Mouse (Mus musculus): Measurements from ENCODE around the gene Rrbp1. TPM values are rescaled to one million over a fixed set of nuclear protein-coding genes. Genes with fewer than 3 reads are reported as not detected.

Rrbp1 gene
- polyA plus RNA-seq, 1 experiment from 2014 or later: 31.4 TPM

GRCm38 (mm10) chr2:143903376-143904045 lies 107.6 kb downstream of the Rrbp1 start:
- ATAC-seq (ENCODE audit: low FRiP score) (no peak), DNase-seq (ENCODE audit: low spot score, missing footprints) (no peak)
- H3K4me1 ChIP-seq (ENCODE audit: control insufficient read depth, insufficient read depth, low read length): no peaks in the 10 kb centered on the region
- H3K9me3 ChIP-seq (ENCODE audit: control insufficient read depth, low read length): no peaks in the 10 kb centered on the region
- no peak overlapping the region for H3K4me2 ChIP-seq
- no peaks in the 10 kb centered on the region for H3K36me3 ChIP-seq (ENCODE audit: control insufficient read depth, insufficient read depth, low read length)
- no peak overlapping the region for H3K27ac ChIP-seq (ENCODE audit: low read depth, low read length)
- no peak overlapping the region for H3K9ac ChIP-seq (ENCODE audit: low read length)
- WGBS: 81% methylated on average over 9 of the region's 9 CpGs
- no peak overlapping the region for H3K4me3 ChIP-seq (ENCODE audit: low read depth, low read length)
- H3K27me3 ChIP-seq (ENCODE audit: control insufficient read depth, insufficient read depth, low read length): no peaks in the 10 kb centered on the region

- Histone ChIP-seq H3K4me3 (ENCODE audit: low read depth, low read length) (no peak overlapping the region), H3K9me3 (ENCODE audit: control insufficient read depth, low read length) (no peaks in the 10 kb centered on the region), H3K9ac (ENCODE audit: low read length) (no peak overlapping the region), H3K36me3 (ENCODE audit: control insufficient read depth, insufficient read depth, low read length) (no peaks in the 10 kb centered on the region), H3K4me1 (ENCODE audit: control insufficient read depth, insufficient read depth, low read length) (no peaks in the 10 kb centered on the region), H3K27me3 (ENCODE audit: control insufficient read depth, insufficient read depth, low read length) (no peaks in the 10 kb centered on the region), H3K4me2 (no peak overlapping the region), H3K27ac (ENCODE audit: low read depth, low read length) (no peak overlapping the region)
- ATAC-seq (ENCODE audit: low FRiP score): no peak
- WGBS: 84% methylated on average over 5 of the region's 5 CpGs
- DNase-seq (ENCODE audit: low spot score, missing footprints): no peak
These were observed 110.2 kb downstream of the Rrbp1 start for GRCm38 (mm10) chr2:143900821-143901351.

GRCm38 (mm10) chr2:143899470-143900220 lies 111.4 kb downstream of the Rrbp1 start:
- Histone ChIP-seq H3K9ac (ENCODE audit: low read length) (no peak overlapping the region), H3K4me1 (ENCODE audit: control insufficient read depth, insufficient read depth, low read length) (no peaks in the 10 kb centered on the region), H3K36me3 (ENCODE audit: control insufficient read depth, insufficient read depth, low read length) (no peaks in the 10 kb centered on the region), H3K27me3 (ENCODE audit: control insufficient read depth, insufficient read depth, low read length) (no peaks in the 10 kb centered on the region), H3K4me2 (no peak overlapping the region), H3K4me3 (ENCODE audit: low read depth, low read length) (no peak overlapping the region), H3K9me3 (ENCODE audit: control insufficient read depth, low read length) (no peaks in the 10 kb centered on the region), H3K27ac (ENCODE audit: low read depth, low read length) (no peak overlapping the region)
- no peak for ATAC-seq (ENCODE audit: low FRiP score)
- no peak for DNase-seq (ENCODE audit: low spot score, missing footprints)
- 92% methylated on average over 9 of the region's 9 CpGs for WGBS

Other genes with a start within 250 kb of the Rrbp1 start
- gene Bfsp1, start 148.1 kb downstream of the Rrbp1 start, polyA plus RNA-seq (2014; fragmentation: Nextera tagmentation; extraction: Ambion mirVana): 2.7 TPM in 2 replicates
- gene Dstn, start 95.9 kb downstream of the Rrbp1 start, polyA plus RNA-seq (2014; fragmentation: Nextera tagmentation; extraction: Ambion mirVana): 426 and 436 TPM in 2 replicates
- not detected in 2 replicates for gene Banf2, start 21.8 kb upstream of the Rrbp1 start, polyA plus RNA-seq (2014; fragmentation: Nextera tagmentation; extraction: Ambion mirVana)

Data from midbrain, embryonic 11.5 days (tissue).